Mouse (Mus musculus): Measurements from ENCODE around the gene Nek1. TPM values are rescaled to one million over a fixed set of nuclear protein-coding genes. Genes with fewer than 3 reads are reported as not detected.

The Nek1 gene
- polyA plus RNA-seq, 1 experiment = 1.5 TPM

DNA sequence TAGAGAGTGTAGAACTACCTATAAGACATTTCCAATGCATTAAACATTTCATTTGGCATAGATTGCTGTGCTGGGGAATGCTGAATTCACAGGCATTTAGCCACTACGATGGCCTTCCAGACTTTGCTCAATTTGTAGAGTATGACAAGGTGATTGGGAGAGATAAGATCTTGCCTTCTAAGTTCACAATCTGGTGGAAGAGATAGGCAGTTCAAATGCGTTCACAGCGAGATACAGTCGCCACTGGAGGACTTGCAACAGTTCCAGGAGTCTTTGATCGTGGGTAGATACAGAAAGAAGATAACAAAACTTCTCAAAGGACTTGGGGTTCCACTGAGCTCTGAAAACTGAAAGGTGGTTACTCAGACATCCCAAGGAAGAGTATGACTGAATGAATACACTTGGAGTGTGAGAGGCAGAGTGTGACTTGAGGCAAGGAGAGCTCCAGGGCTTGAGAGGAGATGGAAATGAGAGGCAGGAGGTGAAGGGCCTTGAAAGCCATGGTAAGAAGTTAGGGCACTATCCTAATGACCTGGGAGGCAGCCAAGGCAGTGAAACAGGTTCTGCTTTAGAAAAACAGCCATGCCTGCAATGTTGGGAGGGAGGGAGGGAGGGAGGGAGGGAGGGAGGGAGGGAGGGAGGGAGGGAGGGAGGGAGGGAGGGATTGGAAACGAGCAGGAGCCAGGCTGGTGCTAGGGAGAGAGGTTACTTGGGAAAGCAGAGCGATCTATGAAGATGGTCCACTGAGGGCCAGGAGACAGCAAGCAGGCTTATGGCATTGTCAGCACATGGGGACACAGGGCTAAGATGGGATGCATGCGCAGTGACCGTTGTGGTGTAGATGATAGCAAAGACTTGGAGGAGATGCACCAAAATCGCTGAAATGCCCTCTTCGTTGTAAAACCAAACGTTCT is 184.9 kb downstream of the Nek1 start:
- TF ChIP-seq MYOD1 (IDR thresholded peaks at IDR 0.05; ENCODE audit: control insufficient read depth, insufficient read length, low read depth) (no peak), FOSL1 (IDR thresholded peaks at IDR 0.05; ENCODE audit: insufficient read depth, low read length, poor library complexity, severe bottlenecking) (no peak), USF1 (IDR thresholded peaks at IDR 0.05; ENCODE audit: low read depth) (no peak), CEBPB (IDR thresholded peaks at IDR 0.05; ENCODE audit: low read depth) (no peak), MYOG (IDR thresholded peaks at IDR 0.05; ENCODE audit: control insufficient read depth, extremely low read depth, insufficient read length) (no peak), MAX (IDR thresholded peaks at IDR 0.05) (no peak), CTCF (IDR thresholded peaks at IDR 0.05; ENCODE audit: control insufficient read depth, insufficient read depth, insufficient read length) (no peak)

GRCm38 (mm10) chr8:61178594-61179140 is 185.7 kb downstream of the Nek1 start:
- Histone ChIP-seq H3ac (ENCODE audit: control insufficient read depth, insufficient read length, low read depth) (no peak overlapping the region), H3K79me2 (ENCODE audit: control insufficient read depth, insufficient read depth) (no peaks in the 10 kb centered on the region), H3K36me3 (ENCODE audit: control insufficient read depth, insufficient read depth) (no peaks in the 10 kb centered on the region), H3K4me3 (ENCODE audit: insufficient read depth, poor library complexity, severe bottlenecking) (no peak overlapping the region), H3K79me3 (ENCODE audit: low read depth) (no peaks in the 10 kb centered on the region), H3K27me3 (ENCODE audit: control insufficient read depth, insufficient read depth, insufficient read length) (no peaks in the 10 kb centered on the region)
- TF ChIP-seq MYOG (IDR thresholded peaks at IDR 0.05; ENCODE audit: control insufficient read depth, extremely low read depth, insufficient read length) (no peak), CTCF (IDR thresholded peaks at IDR 0.05; ENCODE audit: control insufficient read depth, insufficient read depth, insufficient read length) (no peak), MAX (IDR thresholded peaks at IDR 0.05) (no peak), MYOD1 (IDR thresholded peaks at IDR 0.05; ENCODE audit: control insufficient read depth, insufficient read length, low read depth) (no peak), USF1 (IDR thresholded peaks at IDR 0.05; ENCODE audit: low read depth) (no peak), FOSL1 (IDR thresholded peaks at IDR 0.05; ENCODE audit: insufficient read depth, low read length, poor library complexity, severe bottlenecking) (no peak), CEBPB (IDR thresholded peaks at IDR 0.05; ENCODE audit: low read depth) (no peak)

More for the DNA sequence above, 184.9 kb downstream of the Nek1 start:
- H3K36me3 ChIP-seq (ENCODE audit: control insufficient read depth, insufficient read depth) = no peaks in the 10 kb centered on the region
- no peaks in the 10 kb centered on the region for H3K27me3 ChIP-seq (ENCODE audit: control insufficient read depth, insufficient read depth, insufficient read length)
- H3K4me3 ChIP-seq (ENCODE audit: insufficient read depth, poor library complexity, severe bottlenecking) = no peak overlapping the region
- H3ac ChIP-seq (ENCODE audit: control insufficient read depth, insufficient read length, low read depth) = no peak overlapping the region
- H3K79me3 ChIP-seq (ENCODE audit: low read depth) = no peaks in the 10 kb centered on the region
- H3K79me2 ChIP-seq (ENCODE audit: control insufficient read depth, insufficient read depth) = no peaks in the 10 kb centered on the region

Other genes with a start within 250 kb of the Nek1 start
- 59.5 TPM for gene Hpf1, start 102.8 kb upstream of the Nek1 start, polyA plus RNA-seq (2012; fragmentation: generic; extraction: Trizol)
- gene Clcn3, start 9.9 kb upstream of the Nek1 start, polyA plus RNA-seq (2012; fragmentation: generic; extraction: Trizol) = 4.4 TPM
- gene Sh3rf1, start 230.7 kb downstream of the Nek1 start, polyA plus RNA-seq (2012; fragmentation: generic; extraction: Trizol) = 3.8 TPM